Mouse (Mus musculus) C2C12 (cell line): Measurements from ENCODE around the gene Fkbp6.

Source experiments
- CTCF ChIP-seq: IDR thresholded peaks from one replicate; pipeline ENCODE4 v1.5.1; 2011; ENCODE audit not compliant: control insufficient read depth, insufficient read depth, insufficient read length
- USF1 ChIP-seq: IDR thresholded peaks from one replicate; pipeline ENCODE4 v1.6.1; 2011; ENCODE audit warnings: low read depth, mild to moderate bottlenecking, control low read depth, moderate library complexity

- TF ChIP-seq USF1 (no peak), CTCF (no peak)
Observed at GRCm38 (mm10) chr5:135274663-135275396, 75.0 kb downstream of the Fkbp6 start.
